Mouse (Mus musculus) retina, embryonic 14.5 days (tissue): Measurements from ENCODE around the gene Anks1b.

Experiments
- DNase-seq: peaks from one replicate; pipeline ENCODE4 v3.0.0-alpha.2; 2015; ENCODE audit warnings: low spot score

Gene Anks1b

DNA sequence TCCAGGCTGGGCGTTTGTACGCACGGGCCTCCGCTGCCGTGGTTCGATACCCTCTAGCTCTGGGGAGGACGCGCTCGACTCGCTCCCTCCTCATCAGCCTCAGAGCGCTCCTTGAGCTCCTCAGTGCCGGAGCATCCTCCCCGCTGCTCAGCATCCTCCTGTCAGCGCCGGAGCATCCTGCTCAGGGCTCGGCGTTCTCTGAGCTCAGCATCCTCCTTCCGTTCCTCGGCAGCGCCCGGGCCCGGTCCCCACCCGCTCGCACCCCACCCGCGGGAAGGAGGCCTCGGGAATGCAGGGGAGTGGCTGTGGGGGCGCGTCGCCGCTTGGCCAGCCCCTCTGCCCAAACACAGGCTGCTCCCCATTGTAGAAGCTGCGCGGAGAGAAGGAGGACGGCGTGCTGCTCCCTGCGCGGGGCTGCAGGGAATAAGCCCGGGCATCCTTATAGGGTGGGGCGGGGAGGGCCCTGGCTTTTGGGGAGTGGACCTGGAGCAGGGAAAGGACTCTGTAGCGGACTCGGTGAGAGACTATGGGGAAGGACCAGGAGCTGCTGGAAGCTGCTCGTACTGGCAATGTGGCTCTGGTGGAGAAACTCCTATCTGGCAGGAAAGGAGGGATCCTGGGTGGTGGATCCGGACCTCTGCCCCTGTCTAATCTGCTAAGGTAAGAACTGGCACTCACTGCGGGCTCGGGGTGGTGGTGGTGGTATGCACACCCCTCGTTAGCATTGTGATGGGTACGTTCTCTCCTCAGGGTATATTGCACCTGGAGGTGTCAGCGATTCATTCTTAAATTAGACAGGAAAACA is at the start of gene Anks1b:
Gene Anks1b (plus strand): TSS at position 364 of the 805 bp plus-strand sequence.
- DNase-seq = peak; percentile 63

DNA sequence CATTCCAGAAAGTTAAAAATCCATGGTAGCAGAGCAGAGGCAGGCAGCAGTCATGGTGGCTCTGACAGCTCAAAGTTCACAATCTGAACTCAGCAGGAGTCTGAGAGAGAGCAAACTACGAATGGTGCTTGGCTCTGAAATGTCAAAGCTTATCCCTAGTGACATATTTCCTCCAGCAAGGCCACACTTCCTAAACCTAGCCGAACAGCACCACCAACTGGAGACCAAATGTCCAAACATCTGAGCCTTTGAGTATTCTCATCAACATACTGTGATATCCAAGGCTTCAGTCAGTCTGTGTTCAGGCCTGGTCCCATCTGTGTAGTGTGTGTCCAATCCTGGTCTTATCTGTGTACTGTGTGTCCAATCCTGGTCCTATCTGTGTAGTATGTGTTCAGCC is 49.4 kb upstream of the Anks1b start:
- DNase-seq = peak; percentile 51

DNA sequence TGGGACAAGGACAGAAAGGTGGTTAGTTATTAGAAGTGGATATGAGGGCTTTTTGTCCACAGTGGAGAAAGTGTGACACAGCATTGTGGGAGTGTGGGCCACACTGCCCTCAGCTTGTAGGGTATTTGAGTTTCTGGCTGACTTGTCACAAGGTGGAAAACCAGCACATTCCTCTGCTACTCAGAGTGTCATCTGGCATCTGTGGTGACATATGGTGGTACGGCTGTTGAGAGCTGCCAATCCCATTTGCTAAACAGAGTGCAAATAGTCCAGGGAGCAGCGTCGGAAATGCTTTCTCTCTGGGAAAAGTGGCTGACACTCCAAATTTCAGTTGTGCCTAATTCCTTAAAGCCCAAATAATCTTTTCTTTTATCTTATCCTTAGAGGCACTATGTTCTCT is 46.4 kb upstream of the Anks1b start:
- DNase-seq = peak; percentile 33

DNA sequence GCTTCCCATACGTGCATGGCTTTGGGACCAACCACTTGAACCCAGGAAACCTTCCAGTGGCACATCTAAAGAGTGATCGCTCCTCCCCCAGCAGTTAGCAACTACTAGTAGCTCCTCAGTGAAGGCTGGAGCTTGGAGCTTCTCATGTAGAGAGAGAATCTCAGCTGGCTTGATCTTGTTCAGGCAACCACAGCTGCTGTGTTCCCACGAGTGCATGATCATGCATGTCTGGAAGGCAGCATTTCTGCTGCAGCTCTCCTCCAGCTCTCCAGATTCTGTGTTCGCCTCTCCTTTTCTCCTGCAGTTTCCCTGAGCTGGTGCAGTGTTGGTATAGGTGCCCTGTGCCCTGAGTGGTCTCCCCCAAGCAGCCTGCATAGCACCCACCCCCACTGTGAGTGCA is 41.0 kb upstream of the Anks1b start:
- no peak for DNase-seq

DNA sequence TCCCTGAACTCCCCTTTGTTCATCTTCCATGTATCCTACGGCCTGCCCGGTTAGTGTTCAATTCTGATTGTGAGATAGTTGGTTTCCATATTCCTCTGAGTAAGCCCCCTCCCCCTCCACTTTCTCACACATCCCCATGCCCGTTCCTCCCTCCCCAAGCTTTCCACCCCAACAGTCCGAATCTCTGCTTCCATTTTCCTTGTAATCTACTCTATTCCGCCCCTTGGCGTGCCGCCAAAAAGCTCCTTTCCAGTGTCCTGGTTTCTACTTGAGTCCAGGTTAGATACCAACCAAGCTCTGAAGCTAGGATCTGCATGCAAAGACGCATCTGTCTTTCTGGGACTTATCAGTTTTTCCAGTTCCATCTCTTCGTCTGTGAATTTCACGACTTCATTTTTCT is 40.1 kb upstream of the Anks1b start:
- no peak for DNase-seq

DNA sequence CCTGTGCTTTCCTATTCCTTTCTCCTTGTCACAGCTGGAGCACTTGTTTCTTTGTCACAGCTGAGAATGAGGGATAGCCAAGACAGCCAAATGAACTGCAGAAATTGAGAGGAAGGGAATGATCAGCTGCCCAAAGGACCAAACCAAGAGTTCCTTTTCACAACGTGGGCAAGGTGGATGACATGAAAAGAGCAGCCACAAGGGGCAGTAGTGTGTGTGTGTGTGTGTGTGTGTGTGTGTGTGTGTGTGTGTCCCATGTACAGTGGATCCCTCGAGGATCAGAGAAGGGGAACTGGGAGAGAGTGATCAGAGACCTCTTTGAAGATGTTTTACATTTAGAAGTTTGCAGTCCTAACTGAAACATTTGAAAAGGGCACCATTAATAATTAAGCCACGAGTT is 35.8 kb upstream of the Anks1b start:
- no peak for DNase-seq

DNA sequence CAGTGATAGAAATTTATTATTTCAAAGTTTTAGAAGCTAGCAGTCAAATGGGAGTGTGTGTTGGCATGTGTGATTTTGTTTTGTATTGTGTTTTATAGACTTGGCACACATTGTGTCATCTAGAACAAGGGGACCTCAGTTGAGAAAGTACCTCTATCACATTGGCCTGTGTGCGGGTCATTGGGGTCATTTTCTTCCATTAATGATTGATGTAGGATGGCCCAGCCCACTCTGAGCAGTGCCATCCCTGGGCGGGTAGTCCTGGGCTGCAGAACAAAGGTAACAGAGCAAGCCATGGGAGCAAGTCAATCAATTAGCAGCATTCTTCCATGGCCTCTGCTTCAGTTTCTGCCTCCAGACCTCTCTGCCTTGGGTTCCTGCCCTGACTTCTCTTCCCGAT is 34.5 kb upstream of the Anks1b start:
- no peak for DNase-seq

DNA sequence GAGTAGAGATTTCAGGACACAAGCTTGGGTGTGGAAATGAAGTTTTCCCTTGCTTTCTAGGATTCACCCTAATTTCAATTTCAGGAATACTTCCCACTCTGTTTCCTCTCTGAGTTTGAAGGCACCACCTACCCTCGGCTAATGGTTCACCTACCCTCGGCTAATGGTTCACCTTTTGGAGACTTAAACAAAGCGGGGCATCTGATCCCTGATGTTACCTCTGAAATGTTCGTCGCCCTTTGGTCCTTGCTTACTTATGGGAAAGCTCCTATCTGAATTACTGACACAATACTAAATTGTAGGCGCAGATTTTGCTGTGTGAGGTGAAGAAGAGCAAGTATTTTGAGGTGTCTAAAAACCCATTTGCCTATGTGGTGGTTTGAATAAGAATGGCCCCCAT is 22.4 kb upstream of the Anks1b start:
- no peak for DNase-seq

DNA sequence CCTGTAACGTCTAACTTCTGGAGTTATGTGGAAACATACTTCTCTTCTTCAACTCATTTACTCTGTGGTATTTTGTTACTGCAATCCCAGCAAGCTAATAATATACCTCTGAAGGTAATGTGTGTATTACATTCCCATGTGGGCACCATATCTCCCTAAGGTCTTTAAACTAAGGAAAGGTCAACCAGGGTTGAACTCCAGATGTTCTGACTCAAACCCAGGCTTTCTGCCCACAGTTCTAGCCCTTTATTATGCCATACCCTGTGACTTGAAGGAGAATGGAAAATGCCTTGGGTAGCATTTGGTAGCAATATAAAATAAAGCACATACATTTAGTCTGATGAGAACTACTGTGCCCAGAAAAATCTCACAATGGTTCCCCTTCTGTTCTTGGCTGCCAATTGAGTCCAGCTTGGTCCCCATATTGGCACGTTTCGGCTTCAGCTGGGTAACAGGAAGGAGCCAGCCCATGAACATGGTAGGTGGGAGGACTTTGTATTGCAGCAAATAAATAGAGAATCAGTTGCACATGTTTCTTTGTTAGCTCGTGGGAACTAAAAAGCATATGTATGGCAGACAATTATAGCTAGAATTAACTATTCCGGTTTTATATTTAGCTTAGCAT is 17.9 kb upstream of the Anks1b start:
- DNase-seq = no peak

DNA sequence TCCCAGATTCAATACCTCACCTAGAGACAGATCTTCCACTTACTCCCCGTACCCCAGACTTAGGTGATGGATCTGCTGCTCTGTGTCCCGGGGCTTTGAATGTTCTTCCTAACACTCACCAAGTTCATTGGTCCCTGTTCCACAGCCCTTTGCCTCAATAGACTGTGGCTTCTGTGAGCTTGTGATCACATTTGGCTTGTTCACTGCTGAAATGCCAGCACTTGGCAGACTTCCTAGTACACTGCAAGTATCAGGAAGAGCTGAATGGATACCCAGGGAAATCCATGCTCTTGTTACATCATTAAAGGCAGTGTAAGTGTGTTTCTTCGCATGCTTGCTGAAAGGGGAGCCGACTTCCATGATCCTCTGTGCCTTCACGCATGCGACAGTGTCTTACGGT is 17.0 kb upstream of the Anks1b start:
- no peak for DNase-seq

DNA sequence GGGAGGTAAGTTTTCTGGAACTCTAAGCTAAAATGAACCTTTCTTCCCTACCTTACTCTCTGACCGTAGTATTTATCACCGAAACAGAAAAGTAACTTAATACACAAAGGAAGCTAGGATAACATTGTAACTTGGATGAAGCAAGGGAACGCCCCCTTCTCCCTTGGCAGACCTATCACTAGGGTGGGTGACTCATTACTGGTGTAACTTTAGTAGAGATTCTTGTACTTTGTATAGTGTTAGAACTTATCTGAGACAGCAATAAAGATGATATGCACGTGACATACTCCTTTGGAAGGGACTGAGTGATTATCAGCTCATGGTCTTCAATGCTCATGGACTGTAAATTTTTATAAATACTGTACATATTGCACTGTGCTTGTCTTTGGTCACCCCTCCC is 5.1 kb upstream of the Anks1b start:
- DNase-seq = no peak

DNA sequence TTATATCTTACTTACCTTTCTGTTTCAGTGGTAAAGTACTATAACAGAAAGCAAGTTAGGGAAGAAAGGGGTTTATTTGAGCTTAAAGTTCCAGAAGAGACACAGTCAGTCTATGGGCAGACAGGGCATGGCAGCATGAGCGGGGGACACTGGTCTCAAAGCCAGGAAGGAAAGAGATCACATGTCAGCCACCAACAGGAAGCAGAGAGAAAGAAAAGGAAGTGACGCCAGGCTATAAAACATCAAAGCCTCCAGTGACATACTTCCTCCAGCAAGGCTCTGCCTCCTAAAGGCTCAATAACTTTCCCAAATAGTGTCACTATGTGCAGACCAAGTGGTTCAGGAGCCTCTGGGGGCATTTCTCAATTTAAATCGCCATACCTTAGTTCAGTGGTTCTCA is 4.5 kb upstream of the Anks1b start:
- DNase-seq = no peak

DNA sequence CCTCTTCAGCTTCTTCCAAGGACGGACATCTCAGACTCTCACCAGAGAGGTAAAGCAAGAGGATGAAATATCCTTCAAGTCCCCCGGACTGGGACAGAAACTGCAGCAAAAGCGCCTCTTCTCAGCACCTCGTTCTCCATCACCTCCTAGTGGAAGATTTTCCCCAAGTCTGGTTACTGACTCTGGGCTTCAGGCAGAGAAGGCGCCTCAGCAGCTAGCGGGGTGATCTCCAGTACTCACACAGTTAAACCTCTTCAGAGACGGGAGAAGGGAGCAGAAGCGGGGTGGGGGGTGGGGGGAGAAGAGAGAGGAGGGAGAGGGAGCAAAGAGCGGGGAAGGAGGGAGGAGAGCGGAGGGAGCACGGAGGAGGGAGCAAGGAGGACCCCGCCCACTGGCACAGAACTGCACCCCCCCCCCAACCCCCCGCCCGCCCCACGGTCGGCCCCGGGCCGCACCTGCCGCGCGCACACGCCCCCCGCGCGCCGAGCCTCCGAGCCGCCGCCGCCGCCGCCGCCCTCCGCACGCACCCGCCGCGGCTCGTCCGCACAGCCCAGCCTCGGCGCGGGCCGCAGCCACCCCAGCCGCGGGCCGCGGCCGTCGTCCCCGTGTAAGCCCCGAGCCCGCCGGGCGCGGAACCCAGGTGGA is 686 bp upstream of the Anks1b start:
- peak; percentile 75 for DNase-seq

DNA sequence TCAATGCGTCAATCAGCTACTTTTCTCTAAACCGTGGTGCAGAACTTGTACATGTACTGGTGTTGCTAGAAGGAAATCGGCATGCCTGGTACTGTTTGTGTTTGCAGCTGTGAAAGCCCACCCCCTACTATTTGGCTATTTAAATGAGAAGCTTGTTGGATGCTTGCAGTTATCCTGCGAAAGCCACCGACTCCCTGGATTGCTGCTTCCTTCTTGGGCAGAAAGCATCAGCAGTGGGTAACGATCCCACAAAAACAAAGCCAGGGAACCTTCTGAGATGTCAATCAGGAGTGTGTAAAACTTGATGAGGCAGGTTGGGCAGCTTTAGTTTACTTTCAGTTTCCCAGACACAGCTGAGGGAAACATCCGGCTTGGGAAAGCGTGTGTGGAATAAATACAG is 727 bp downstream of the Anks1b start:
- peak; percentile 22 for DNase-seq

DNA sequence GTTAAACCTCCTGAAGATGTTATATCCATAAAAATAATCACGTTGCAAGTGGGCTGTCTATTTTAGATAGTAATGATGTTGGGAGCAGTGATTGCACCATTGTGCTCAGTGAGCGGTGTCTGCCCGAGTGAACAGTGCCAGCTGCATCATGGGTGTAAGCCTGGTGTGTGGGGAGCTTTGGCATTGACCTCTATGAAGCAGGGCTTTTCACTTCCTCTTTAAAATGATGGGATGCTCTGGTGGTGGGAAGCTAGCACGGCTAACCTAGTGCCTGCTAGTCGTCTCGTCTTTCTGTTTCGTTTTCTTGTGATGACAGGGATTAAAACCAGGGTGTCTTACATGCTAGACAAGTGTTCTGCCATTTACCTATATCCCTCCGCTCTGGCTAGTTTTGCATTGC is 10.3 kb downstream of the Anks1b start:
- DNase-seq = no peak

DNA sequence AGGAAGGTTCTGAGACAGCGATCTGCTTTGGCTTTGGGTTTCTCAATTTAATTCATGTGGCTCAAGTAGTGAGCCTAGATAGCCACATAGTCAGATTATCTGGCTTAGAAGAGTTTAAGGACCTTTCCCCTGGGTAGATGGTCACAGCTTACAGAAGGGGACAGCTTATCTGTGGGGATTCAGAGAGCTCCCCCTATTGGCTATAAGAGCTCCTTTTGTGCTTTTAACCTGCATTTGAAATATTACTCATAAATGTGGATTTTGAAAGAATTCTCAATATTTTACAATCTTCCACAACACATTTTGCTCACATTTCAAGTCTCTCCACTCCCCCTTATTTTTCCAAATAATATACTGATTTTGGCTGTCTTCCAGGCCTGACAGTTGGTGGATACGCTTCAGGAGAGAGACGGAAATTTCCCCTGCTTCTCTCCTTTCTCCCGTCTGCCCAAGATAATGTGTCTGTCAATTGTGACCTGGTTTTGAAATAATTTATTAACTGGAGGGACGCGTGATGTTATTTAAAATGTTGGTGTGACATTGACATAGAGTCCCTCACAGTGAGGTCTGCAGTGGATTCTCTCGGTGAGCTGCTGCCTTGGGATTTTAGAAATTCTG is 29.5 kb downstream of the Anks1b start:
- no peak for DNase-seq

DNA sequence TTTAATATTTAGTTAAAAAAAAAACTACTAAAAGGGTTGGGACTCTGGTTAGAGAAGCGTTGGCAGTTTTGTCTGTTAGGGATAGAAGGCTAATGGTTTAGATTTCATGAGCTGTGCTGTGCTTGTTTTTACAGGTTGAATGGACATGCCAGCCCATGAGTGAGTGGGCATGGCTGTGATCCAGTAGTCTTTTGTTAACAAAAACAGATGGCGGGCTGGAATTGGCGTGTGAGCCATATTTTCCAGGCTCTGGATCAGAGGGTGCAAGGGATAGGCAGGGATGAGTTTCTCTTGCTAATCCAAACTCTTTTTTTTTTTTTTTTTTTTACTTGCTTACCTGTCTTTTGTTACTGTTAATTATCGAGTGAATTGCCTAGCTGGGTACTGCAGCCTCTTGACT is 38.6 kb downstream of the Anks1b start:
- no peak for DNase-seq

DNA sequence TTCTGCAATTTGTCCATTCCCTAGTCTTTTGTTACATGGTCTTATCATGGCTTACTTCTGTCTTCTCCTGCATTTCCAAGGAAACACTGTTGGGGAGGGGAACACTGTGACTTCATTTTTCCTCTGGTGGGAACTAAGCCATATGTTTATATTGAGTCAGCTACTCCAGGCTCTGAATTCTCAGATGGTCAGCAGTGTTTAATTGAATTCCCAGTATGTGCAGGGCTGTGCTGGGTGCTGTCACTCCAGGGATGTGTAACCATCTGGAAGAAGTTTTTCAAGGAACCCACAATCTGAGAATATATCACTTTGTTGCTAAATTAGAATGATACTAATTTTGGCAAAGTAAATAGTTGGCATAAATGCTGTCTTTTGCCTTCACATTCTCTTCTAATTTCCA is 39.9 kb downstream of the Anks1b start:
- peak; percentile 34 for DNase-seq

DNA sequence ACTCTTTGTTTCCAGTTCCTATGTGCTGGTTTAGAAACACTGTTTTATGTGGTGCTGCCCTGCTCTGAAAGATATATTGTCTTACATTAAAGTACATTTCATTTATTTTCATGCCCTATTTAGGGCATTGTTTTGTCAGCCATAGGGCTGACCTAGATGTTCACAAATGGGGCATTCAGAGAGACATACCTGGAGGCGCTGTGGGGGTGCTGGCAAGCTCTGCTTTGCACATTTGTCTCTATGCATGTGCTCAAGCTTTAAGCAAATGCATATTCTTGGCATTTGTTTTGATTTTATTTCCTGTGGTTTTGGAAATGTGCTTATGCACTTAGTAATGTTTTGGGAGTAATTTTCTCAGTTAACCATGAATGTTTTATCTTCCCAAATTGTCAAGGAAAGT is 43.8 kb downstream of the Anks1b start:
- no peak for DNase-seq

DNA sequence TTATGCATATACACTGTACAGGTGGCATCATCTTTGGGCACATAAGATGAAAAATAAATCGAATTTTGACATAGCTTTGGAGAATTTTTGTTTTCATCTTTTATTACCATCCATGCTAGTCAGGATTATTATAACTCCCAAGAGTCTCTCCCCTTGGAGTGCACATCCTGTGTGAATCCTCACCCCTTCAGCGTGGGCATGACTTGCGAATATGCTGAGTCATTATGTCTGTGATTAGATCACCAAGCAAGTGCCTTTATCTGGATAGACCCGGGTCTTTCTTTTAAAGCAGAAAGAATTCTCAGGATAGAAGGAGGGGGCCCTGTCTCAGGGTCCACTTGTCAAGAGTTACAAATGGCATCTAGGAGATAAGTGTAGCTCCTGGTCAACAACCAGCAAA is 48.7 kb downstream of the Anks1b start:
- DNase-seq = no peak

DNA sequence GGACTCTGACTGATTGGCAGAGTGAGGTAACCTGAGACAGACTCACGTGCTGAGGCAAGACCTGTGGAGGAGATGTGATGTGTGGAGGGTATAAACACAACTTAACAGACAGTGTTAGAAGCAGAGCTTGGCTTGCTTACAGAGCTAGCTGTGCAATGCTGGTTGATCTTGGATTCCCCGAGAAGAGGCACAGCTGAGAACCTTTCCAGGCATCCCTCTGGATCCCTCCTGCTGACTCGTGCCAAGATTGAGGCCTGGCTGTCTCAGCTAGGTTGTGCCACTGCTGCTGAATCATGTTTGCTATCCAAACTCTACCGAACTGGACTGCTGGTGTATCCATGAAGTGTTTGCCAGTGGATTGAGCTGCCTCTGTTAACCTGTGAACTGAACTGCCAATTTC is 68.9 kb downstream of the Anks1b start:
- no peak for DNase-seq

DNA sequence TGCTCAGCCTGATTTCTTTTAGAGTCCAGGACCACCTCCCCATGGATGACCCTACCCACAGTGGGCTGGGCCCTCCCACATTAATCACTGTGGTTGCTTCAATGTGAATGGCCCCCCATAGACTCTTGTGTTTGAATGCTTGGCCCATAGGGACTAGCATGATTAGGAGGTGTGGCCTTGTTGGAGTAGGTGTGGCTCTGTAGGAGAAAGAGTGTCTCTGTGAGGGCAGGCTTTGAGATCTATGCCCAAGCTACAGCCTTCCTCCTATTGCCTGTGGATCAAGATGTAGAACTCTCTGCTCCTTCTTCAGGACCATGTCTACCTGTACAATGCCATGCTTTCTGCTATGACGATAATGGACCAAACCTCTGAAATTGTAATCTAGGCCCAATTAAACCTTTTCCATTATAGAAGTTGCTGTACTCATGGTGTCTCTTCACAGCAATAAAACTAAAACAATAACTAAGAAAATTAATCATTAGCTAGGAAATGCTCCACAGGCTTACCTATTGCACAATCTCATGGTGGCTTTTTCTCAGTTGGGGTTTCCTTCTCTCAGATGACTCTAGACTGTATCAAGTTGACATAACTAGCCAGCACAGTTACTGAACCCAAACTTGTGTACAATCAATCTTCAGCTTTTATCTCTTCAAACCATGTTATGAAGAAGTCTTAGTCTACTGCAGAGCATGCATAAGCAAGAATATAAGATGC is 73.5 kb downstream of the Anks1b start:
- DNase-seq = no peak
